Mouse (Mus musculus) frontal cortex, postnatal 10 days (tissue): Measurements from ENCODE around the gene Ecm1.

Experiments used
- DNase-seq, 2 experiments: peaks; one replicate each; pipeline ENCODE4 v3.0.0; 2022; ENCODE audit warnings: low spot score in 2 of 2, mixed read lengths in 1 of 2

Ecm1 gene

DNA sequence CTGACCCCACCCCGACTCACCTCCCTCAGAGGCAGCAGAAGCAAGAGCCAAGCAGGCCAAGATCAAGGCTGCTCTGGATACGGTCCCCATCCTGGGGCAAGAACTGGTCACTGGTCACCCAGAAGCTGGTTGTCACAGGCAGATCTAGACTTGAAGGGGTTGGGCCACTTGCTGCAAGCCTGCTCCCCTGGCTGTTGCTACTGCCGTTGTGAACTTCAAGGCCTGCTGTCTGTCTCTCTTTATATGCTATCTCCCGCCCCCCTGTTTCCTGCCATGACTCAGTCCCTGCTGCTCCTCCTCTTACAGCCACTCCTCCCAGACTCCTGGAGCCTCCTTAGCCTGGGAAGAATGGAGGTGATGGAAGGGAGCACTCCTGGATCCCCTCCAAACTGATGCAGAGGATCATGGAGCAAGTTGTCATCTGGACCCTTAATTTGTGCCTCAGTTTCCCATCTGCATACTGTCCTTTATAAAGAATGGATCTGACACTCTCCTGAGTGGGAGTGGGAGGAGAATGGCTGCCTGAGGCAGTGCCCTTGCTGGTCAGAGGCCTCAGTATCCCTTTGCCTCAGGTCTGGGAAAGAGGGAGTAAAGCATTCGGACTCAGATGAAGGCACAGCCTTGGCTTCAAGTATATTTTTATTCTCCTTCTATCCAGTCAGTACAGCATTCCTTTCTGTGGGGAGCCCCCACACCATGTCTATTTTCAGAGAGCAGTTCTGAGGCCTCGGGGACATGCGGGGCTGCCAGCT, at the start of gene Ecm1:
Gene Ecm1, minus strand, starts transcription at position 217 of the 752 bp plus-strand sequence.
- peak in 1 of 2 experiments; percentile 34 for DNase-seq

- no peak for DNase-seq
Observed at GRCm38 (mm10) chr3:95785501-95785900, 46.1 kb upstream of the Ecm1 start.

GRCm38 (mm10) chr3:95771985-95772384, 32.6 kb upstream of the Ecm1 start:
- no peak for DNase-seq

DNA sequence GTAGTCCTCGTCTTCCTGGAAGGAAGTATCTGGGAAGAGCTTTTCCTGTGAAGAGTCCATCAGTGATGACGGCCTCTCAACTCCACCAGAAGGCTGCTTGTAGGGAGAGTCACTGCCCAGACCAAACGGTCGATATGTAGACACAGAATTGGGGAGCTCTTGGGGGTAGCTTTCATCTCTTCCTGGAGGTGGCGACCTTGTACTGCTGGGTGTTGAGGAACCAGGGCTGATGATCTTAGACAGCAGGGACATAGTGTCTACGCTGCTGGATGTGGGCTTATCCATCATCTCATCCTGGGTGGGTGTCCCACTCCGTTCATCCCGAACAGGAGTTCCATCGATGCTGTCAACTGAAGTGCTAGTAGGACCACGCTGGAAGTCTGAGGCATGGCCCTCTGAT, 26.2 kb upstream of the Ecm1 start:
- DNase-seq, result no peak

- DNase-seq, result no peak
Observed at GRCm38 (mm10) chr3:95763811-95764210, 24.4 kb upstream of the Ecm1 start.

- no peak for DNase-seq
Observed at GRCm38 (mm10) chr3:95762961-95763360, 23.6 kb upstream of the Ecm1 start.

DNA sequence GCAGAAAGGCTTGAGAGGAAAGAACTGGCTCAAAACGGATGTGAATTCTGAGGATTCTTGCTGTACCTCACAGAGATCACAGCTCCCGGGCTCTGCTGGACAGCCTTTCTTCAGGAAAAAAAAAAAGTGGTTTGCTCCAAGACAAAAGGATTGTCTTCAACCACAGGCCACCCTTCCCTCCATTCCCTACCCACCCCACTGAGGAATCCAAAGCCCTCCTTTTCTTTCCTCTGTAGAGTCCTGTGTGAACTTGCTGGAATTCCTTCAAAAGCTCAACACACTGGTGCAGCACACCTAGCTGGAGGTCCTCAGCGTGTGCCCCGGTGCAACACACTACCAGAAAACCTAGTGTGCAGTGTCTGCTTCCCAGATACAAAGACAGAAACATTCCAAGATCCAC, 22.4 kb upstream of the Ecm1 start:
- DNase-seq, result no peak

- no peak for DNase-seq
Observed at GRCm38 (mm10) chr3:95760656-95761055, 21.3 kb upstream of the Ecm1 start.

GRCm38 (mm10) chr3:95760106-95760505, 20.7 kb upstream of the Ecm1 start, which contains the start of gene Tars2:
Gene Tars2 (minus strand): TSS chr3:95760206.
- DNase-seq, result no peak

- DNase-seq, result no peak
Observed at GRCm38 (mm10) chr3:95758467-95759218, 19.3 kb upstream of the Ecm1 start.

DNA sequence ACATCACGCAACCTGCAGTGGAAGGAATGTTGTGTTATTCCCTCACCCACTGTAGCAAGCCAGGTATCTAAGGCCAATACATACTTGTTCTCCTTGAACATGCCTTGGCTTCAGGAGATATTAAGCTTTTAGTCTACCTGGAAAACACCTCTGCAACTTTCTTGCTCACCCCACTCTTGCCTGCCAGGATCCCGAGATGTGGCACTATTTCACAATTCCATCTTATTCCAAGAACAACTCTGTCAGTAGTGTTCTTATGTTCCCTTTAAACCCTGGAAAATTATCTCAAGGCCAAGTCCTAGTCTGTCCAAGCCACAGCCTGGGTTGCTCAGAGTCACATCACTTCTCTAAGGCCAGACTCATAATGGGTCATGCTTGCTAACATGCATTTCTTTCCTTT, 17.4 kb upstream of the Ecm1 start:
- DNase-seq, result no peak

DNA sequence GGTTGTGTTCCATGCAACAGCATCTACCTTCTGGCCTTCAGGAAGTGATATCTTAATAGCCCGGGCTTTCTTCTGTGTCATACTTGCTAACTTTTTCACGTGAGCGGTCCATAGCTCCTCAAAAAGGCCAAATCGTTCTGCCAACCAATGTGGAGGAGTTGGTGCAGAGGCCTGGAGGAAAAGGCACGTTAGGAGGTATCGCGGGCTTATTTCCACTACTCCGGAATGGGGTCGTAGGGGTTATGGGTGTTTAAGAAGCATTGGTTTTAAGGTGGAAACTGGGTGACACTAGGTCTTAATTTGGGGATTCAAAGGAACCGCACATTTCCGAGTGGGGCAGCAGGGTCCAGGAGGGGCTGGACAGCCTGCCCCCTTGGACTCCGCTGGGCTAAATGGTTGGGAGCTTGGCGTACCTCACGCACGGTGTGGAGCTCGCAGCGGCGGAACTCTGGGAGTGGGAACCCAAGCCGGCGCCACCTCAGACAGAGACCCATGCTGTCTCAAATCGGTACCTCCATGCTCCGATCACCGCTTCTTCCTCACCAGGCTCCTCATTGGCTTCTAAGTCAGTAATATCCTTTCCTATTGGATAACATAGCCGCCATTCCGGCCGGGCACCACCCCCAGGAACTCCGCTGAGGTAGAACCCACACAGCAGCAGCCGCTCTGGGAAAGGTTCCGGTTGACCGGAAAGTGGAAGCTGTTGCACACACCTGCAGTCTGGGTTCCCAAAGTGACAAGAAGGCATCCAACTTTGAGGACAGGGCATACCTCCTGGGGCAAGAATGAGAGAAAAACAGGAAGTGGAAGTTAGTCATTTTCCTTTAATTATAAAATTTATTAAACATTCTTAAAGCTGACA, 15.2 kb upstream of the Ecm1 start:
- peak; percentile 92 to 93 for DNase-seq

DNA sequence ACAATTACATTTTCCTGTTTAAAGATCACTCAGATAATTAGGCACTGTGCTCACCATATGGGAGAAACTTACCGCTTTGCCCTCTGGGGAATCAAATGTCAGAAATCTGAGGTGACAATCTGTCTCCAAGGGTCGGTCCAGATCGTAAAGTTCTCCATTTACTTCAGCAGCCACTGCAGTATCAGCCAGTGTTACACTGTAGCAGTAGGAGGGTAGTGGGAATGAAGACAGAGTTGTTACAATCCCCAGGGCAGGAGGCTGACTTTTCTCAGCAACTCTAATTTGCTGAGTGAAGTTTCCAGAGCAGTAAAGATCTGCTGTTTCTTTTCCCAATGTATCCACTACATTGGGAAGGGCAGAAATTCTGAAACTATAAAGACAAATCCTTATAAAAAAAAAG, 13.6 kb upstream of the Ecm1 start:
- no peak for DNase-seq

GRCm38 (mm10) chr3:95740406-95740805, 1.0 kb upstream of the Ecm1 start:
- DNase-seq, result peak in 1 of 2 experiments; percentile 41

- DNase-seq, result no peak
Observed at GRCm38 (mm10) chr3:95735071-95735670, 4.2 kb downstream of the Ecm1 start.

DNA sequence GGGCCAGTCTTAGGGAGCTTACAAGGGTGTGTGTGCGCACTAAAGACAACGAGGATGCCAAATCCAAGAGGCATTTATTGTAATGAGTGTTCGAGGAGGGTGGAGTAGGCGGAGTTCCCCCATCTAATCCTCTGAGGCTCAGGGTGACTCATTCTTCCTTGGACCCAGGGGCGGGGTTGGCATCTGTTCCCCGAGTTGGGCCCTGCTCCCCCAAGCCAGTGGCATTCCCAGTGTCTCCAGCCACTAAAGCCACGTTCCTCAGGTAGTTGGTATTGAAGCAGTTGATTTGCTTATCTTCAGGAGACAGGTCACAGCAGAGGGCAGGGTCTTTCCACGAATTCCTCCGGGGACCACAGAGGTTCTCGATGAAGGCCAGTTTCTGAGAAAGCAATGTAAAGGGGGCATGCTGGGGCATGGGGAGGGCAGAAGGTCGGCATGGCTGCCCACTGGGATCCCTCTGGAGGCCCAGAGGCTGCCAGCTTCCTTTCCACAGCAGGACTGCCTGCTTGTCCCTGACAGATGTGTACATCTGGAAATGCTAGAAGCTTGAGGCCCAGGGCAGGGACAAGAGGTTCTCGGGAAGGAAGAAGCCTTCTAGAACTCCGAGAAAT, 5.2 kb downstream of the Ecm1 start:
- no peak for DNase-seq

DNA sequence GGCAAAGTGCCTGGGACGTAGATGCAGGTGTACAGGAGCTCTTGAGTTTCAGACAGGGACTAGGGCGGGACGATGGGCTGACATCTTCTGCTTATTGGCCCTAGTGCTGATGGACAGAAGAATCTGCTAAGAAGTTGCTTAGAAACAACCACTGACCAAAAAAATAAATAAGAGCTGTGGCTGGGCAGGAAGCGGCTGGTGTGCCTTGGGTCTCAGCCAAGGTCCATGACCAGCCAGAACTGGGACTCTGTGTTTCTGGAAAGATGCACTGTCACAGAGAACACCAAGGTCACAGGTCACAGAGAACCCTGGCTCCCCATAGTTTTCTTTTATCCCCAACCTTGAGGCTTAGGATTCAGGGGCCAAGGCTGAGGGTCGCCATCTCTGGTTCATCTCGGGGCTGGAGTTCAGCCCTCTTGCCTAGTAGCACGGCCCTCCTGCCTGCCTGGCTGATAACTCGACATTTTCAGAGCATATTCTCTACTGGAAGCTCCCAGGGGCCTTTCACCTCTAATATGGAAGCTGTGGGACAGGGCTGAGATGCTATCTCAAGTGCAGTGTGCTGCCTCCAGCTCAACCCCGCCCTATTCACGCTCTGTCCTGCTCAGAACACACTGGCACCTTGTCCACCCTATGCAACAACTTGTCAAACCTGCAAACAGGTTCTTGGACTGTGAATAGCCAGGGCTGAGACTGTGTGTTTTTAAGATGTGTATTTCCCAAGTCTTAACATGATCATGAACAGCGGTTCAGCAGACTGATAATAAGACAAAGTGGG, 6.4 kb downstream of the Ecm1 start:
- DNase-seq, result no peak

- no peak for DNase-seq
Observed at GRCm38 (mm10) chr3:95732297-95732696, 7.1 kb downstream of the Ecm1 start.

- no peak for DNase-seq
Observed at GRCm38 (mm10) chr3:95731802-95732201, 7.6 kb downstream of the Ecm1 start.

DNA sequence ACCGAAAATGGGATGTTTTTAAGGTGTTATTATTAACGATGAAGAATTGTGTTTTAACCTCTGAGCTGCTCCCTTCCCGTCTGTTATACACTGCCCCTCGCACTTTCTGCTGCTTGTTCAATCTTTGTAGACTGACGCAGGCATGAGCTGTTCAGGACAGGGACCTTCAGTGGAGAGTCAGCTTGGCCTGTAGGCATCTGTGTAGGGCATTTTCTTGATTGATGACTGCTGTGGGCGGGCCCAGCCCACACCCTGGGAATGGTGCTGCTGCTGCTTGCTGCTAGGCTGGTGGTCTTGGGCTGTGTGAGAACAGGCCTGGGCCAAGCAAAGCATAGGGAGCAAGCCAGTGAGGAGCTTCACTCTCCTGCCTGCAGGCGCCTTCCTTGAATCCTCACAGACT, 8.9 kb downstream of the Ecm1 start:
- no peak for DNase-seq

GRCm38 (mm10) chr3:95728906-95729305, 10.5 kb downstream of the Ecm1 start:
- DNase-seq, result no peak
